Mouse (Mus musculus): ENCODE data around the gene Cs.

DNA sequence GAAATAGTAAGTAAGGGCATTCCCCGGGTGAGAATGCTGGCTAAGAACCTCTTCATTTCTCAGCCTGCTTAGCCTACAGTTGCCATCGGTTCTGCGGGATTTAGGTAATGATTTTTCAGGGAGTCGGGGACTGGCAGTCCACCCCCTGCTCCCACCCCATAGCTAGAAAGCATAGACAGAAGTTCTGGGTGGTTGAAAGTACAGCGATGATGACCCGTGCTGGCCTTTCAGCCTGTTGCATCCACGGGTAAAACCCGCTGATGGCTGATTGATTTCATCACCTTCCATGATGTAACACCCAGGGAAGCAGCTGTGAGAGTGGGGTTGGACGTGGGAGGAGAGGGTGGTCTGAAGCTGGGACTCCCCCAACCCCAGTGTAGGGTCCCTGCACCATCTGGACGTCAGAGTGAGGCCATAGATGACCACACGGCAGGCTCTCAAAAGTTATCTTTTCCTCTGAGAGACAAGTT, 38.8 kb upstream of the Cs start, which contains the start of gene Il23a:
- no peak for TF ChIP-seq CTCF (IDR thresholded peaks at IDR 0.05; ENCODE audit: control insufficient read depth, insufficient read depth, low read length)
- no peak for TF ChIP-seq POLR2A (IDR thresholded peaks at IDR 0.05; ENCODE audit: borderline replicate concordance, control insufficient read depth, low read depth, low read length)

Measured in bone marrow, adult 2 months (tissue).